Mouse (Mus musculus) cerebellum, adult 2 months (tissue): ENCODE data around the gene Fxyd5.

ENCODE experiments used
- CTCF ChIP-seq: fragments of 200-500 bp; IDR thresholded peaks from 2 replicates; pipeline ENCODE4 v1.5.1; 2011; ENCODE audit warnings: low read depth, mild to moderate bottlenecking, control low read depth, low read length, moderate library complexity, borderline replicate concordance; ENCODE audit not compliant: insufficient read depth
- POLR2A ChIP-seq: fragments of 200-500 bp; IDR thresholded peaks from 2 replicates; pipeline ENCODE4 v1.6.1; 2011; ENCODE audit warnings: low read length, control low read depth, borderline replicate concordance; ENCODE audit not compliant: insufficient read depth

DNA sequence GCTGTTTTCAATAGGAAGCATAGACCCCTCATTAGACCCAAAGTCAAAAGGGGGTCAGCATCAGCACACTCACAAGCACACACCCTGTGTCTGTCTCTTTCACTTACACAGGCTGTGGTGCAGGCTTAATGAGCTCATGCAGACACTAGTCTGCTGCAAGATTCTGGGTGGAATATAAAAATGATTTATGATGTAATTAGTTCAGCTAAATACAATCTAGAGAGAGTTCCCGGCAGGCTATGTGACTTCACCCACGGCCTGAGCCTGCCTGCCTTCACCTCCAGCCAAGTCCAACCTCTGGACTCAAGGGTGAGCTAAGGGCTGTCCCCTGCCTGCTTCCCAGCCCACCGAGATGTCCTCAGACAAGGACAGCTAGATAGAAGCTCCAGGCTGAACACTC is 33.4 kb downstream of the Fxyd5 start:
- TF ChIP-seq CTCF, result no peak
- no peak for TF ChIP-seq POLR2A
